Mouse (Mus musculus) adrenal gland, postnatal 25 days (tissue): ENCODE results near the gene Epas1. TPM values are rescaled to one million over a fixed set of nuclear protein-coding genes. Genes with fewer than 3 reads are reported as not detected.

Experiments
- DNase-seq: peaks from one replicate; pipeline ENCODE4 v3.0.0; 2021; ENCODE audit warnings: mixed read lengths
- total RNA-seq: library from RNA; stranded (reverse); gene quantifications from 2 replicates; pipeline ENCODE4 v1.2.3, GENCODE M21; 2021

The Epas1 gene
- total RNA-seq, 1 experiment from 2014 or later: 174 TPM

DNA sequence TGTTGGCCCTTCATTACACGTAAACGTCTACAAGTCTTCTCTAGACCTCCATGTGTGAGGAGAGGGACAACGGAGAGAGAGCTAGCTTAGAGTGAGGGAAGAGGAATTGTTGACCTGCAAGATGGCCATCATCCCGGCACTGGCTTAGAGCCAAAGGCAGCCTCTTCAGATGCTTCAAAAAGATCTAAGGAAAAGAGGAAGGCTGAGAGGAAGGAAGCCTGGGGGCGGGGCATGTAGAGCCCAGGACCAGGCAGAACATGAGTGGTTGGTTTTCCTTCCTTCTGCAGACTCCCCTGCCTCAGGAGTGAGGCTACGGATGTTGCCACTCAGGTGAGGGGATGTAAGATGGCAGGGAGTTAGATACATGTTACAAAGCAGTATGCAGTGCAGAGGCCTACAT is 34.8 kb downstream of the Epas1 start:
- no peak for DNase-seq

DNA sequence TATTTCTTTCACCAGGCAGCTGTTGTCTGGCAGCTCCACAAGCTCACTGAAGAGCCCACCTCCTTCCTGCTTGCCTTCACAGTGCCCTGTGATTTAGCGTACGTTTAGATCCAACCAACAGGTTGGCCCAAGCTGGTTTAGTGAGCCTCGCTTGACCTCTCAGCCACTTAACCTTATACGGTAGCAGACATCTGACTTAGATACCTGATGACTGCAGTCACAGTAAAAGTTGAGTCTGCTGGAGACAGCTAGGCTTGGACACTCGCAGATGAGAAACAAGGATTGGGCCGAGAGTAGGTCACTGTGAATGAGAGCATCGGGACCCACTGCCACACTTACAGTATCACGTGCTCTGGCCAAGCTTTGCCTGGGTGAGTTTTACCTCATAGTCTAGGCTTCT is 38.4 kb downstream of the Epas1 start:
- DNase-seq: no peak

DNA sequence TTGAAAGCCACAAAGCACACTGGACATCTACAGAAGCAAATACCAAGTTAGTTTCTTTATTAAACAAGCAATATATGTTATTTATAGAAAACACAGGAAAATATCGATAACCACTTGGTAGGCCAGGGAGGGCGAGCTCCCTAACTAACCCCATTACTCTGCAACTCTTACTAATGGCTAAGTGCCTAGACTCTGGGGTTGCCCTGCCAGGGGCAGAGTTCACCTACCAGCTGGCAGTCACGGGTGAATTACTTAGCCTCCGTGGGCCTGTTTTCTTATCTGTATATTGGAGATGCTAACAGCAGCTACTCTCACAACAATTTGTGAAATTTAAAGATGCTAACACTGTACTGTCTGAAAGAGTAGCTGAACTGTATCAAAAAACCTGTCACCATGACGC is 42.3 kb downstream of the Epas1 start:
- DNase-seq: no peak

GRCm38 (mm10) chr17:86797031-86797430 is 43.5 kb downstream of the Epas1 start:
- no peak for DNase-seq

DNA sequence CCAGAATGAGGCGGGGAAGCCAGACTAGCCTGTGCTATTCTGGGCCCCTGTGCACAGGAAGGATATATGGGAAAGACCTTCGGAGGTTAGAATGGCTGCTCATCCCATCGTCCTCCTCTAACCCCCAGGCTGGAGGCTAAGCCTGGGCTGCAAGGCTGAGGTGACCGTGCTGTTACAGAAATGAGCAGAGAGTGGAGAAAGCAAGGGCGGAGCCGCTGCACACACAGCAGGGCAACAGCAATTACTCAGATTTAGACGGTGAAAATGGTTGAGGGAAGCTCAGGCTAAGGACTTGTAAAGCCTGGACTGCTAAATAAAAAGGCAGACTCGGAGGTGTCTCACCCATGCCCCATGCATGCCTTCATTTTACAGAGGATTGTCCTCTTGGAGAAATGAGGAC is 45.0 kb downstream of the Epas1 start:
- no peak for DNase-seq

GRCm38 (mm10) chr17:86798951-86799350 is 45.5 kb downstream of the Epas1 start:
- no peak for DNase-seq

DNA sequence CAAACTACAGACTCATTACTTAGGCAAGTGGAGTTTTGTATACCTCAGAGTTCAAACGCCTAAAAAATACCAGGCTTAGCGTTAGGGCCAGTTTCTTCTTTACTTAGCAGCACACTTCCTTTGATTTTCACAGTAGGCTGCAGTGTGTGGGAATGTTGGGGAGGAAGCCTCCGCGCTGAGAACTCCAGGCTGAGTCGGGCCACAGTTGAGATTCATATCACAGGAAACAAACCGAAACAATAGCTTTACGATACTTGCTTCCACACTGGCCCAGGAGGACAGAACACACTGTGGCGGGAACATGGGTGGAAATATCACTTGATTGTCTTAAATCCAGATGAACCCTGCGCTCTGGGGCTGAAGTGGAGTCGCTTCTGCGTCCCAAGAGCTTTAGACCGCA is 47.0 kb downstream of the Epas1 start:
- DNase-seq: no peak

GRCm38 (mm10) chr17:86801213-86801815 is 47.8 kb downstream of the Epas1 start:
- DNase-seq: peak; percentile 30

GRCm38 (mm10) chr17:86801876-86802275 is 48.4 kb downstream of the Epas1 start:
- no peak for DNase-seq

DNA sequence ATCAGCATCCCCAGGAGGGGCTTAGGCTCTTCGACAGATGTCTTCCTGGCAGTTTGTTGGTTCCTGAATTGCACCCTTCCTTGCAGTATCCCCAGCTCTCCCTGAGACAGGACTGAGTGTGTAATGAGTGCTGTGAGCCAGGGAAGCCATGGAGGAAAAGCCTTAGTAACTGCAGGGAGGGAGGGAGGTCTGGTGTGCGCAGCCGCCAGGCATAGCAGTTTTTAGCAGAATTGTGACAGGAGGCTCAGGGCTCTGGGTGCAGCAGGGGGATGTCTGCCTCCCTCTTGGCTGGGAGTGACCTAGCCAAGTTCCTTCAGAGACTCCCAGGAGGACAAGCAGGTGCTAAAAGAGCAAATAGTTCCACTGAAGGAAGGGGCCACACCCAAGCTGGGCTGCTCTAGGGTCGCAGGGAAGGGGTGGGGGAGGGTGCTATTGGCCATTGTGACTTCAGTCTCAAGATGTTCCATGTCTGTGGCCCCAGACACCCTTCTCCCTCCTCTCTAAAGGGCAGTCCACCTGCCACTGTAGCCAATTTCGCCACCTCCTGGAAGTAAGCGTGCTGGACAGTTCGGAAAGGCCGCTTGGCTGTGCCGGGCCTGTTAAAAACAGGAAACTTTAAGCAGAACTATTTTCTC is 49.0 kb downstream of the Epas1 start:
- peak; percentile 38 for DNase-seq

DNA sequence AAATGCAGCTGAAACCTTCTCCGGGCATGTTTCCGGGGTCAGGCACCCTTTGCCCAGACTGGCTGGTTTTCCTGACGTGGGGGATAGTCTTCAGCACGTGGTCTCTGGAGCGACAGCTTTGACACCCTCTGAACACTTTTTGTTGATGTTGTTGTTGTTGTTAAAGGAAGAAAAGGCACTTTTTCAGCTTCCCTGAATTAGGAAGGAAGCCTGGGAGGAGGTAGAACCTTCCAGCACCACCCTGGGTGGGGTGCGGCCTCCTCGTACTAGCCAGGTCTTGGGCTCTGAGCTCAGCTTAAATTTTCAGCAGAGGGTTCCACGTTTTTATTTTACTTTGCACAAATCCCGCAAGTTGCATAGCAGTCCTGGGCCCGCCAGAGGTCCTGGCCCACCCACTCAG is 49.6 kb downstream of the Epas1 start:
- no peak for DNase-seq

- no peak for DNase-seq
Measured at GRCm38 (mm10) chr17:86803653-86804052, 50.2 kb downstream of the Epas1 start.

- DNase-seq: no peak
Measured at GRCm38 (mm10) chr17:86812029-86812428, 58.5 kb downstream of the Epas1 start.

DNA sequence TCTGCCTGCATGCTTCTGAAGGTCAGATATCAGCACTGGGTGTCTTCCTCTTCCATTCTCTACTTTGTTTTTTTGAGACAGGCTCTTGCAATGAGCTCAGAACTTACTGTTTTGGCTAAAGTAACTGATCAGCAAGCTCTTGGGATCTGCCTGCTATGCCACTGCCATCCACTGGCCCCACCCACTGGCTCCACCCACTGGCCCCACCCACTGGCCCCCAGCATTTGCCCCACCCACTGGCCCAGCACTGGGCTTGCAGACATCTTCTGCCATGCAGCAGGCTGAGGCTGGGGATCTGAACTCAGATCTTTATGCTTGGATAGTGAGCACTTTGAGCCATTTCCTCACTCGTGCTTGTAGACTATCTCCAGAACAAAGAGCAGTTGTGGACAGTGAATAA is 60.8 kb downstream of the Epas1 start:
- peak; percentile 52 for DNase-seq

- DNase-seq: no peak
Measured at GRCm38 (mm10) chr17:86815016-86815865, 61.7 kb downstream of the Epas1 start.

- no peak for DNase-seq
Measured at GRCm38 (mm10) chr17:86822017-86822737, 68.7 kb downstream of the Epas1 start.

GRCm38 (mm10) chr17:86824502-86825162 is 71.1 kb downstream of the Epas1 start:
- no peak for DNase-seq

GRCm38 (mm10) chr17:86825163-86825902 is 71.8 kb downstream of the Epas1 start:
- DNase-seq: no peak

DNA sequence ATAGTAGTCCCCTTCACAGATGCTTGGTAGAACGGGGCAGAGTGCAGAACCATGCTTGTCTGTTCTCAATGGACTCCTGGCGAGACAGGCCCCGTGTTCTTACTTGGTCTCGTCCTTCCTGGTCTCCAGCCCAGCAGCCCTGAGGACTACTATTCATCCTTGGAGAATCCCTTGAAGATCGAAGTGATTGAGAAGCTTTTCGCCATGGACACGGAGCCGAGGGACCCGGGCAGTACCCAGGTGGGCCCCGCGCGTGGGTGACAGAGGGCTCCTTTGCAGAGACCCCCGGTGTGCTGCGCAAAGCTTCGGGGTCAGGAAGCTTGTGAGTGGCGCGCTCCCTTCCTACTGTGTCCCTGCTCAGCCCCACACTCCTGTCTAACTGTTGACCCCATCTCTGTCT is 72.9 kb downstream of the Epas1 start:
- DNase-seq: no peak

- DNase-seq: no peak
Measured at GRCm38 (mm10) chr17:86827391-86828165, 74.1 kb downstream of the Epas1 start.

DNA sequence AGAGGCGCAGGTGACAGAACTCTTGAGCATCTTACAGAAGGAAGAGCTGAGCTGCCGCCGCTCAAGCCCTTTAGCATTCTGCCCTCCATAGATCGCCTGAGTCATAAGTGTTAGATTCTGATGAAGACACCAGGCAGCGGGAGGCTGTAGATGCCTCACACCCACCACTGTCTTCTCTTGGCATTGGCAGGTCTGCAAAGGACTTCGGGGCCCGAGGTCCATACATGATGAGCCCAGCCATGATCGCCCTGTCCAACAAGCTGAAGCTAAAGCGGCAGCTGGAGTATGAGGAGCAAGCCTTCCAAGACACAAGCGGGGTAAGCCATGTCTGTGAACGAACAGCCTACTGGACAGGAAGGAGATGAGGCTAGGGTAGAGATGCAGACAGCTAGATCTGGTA is 75.0 kb downstream of the Epas1 start:
- no peak for DNase-seq
